Mouse (Mus musculus) myocyte (in vitro differentiated cells): ENCODE data around the gene Dnajb6.

ENCODE experiments used
- CEBPB ChIP-seq: IDR thresholded peaks from 2 replicates; pipeline ENCODE4 v1.6.1; 2011; ENCODE audit warnings: mild to moderate bottlenecking, moderate library complexity; ENCODE audit not compliant: poor library complexity, insufficient read depth, severe bottlenecking
- POLR2A ChIP-seq: IDR thresholded peaks from one replicate; pipeline ENCODE4 v1.6.1; 2011; ENCODE audit warnings: low read depth, mild to moderate bottlenecking, control low read depth, moderate library complexity; ENCODE audit not compliant: insufficient read length

DNA sequence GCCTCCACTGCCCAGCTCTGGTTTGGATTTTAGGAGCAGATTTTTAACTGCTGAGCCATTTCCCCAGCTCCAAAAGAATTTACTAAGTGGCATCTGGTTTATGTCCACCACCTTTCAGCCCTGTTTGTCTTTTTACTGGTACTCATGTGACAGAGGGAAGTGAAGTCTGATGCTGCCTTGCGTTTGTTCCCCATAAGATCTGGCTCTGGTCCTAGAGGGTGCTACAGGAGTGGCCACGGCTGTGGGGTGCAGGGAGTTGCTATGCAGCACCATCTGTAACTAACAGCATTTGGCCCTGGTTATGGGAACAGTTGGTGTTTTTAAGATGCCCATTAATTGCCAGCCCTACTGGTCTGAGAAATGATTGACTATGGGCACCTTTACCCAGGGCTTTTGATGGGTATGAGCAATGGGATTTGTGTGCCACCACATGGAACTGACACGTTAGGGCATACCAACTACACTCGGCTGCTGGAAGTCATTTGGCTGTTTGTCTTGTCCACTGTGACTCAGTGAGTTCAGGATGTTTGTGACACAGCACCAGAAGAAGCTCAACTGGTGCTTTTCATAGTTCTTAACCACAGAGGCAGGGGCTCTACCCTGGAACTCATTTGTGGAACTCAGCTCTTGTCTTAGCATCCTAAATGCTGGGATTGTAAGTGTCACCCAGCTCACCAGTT lies 37.3 kb downstream of the Dnajb6 start:
- TF ChIP-seq CEBPB: no peak
- no peak for TF ChIP-seq POLR2A
